Mouse (Mus musculus) kidney, embryonic 14.5 days (tissue): ENCODE measurements at regions not wholly inside any gene's neighbourhood (a gene's known extent, or its start where the extent isn't known, plus 50 kb on each side); places are given as distances from the start of the nearest gene placed in this dataset.

Source experiments
- ATAC-seq: fragments of 200-750 bp; cut with Nextera tagmentation; 2 replicates; pipeline ENCODE4 v1.8.0; 2017; ENCODE audit warnings: moderate number of reproducible peaks, mild to moderate bottlenecking, moderate TSS enrichment, moderate library complexity; ENCODE audit not compliant: low FRiP score, low TSS enrichment
- H3K27ac ChIP-seq: fragments of 300-500 bp; sonication (generic); 2 replicates; pipeline ENCODE4 v1.5.1; 2014; ENCODE audit warnings: low read depth, mild to moderate bottlenecking, low read length, moderate library complexity, mixed read lengths
- H3K27me3 ChIP-seq: fragments of 300-500 bp; sonication (generic); 2 replicates; pipeline ENCODE4 v1.6.1; 2014; ENCODE audit warnings: mild to moderate bottlenecking, low read length; ENCODE audit not compliant: control insufficient read depth, insufficient read depth
- H3K36me3 ChIP-seq: fragments of 300-500 bp; sonication (generic); 2 replicates; pipeline ENCODE4 v1.6.1; 2014; ENCODE audit warnings: low read length, mixed read lengths; ENCODE audit not compliant: control insufficient read depth, insufficient read depth
- H3K4me1 ChIP-seq: fragments of 300-500 bp; sonication (generic); 2 replicates; pipeline ENCODE4 v1.6.1; 2014; ENCODE audit warnings: low read length, mixed read lengths; ENCODE audit not compliant: control insufficient read depth, insufficient read depth
- H3K4me2 ChIP-seq: fragments of 300-500 bp; sonication (generic); replicated peaks from 2 replicates; pipeline ENCODE4 v1.6.1; 2014; ENCODE audit warnings: low read depth, mild to moderate bottlenecking, low read length
- H3K4me3 ChIP-seq: fragments of 300-500 bp; sonication (generic); 2 replicates; pipeline ENCODE4 v1.5.1; 2014; ENCODE audit warnings: mild to moderate bottlenecking, low read length
- H3K9ac ChIP-seq: fragments of 300-500 bp; sonication (generic); 2 replicates; pipeline ENCODE4 v1.6.1; 2014; ENCODE audit warnings: low read depth, mild to moderate bottlenecking, low read length, moderate library complexity
- H3K9me3 ChIP-seq: fragments of 300-500 bp; sonication (generic); 2 replicates; pipeline ENCODE4 v1.6.1; 2016; ENCODE audit warnings: low read length; ENCODE audit not compliant: control insufficient read depth
- WGBS: fragments of 180-500 bp; shearing (Covaris S2); extraction: QIAGEN DNeasy Blood & Tissue Kit; methylation state at CpG from one replicate; pipeline ENCODE4 v1.1.7; 2014; 5-methylcytosine and 5-hydroxymethylcytosine counted together

- no peaks in the 10 kb centered on the region for H3K4me1 ChIP-seq
- whole genome bisulfite sequencing, result 87% methylated on average over 5 of the region's 5 CpGs
- no peak overlapping the region for H3K4me3 ChIP-seq
- H3K9ac ChIP-seq, result no peak overlapping the region
- H3K4me2 ChIP-seq, result no peak overlapping the region
- no peaks in the 10 kb centered on the region for H3K27me3 ChIP-seq
- no peak overlapping the region for H3K27ac ChIP-seq
- no peaks in the 10 kb centered on the region for H3K36me3 ChIP-seq
- ATAC-seq, result no peak
- no peaks in the 10 kb centered on the region for H3K9me3 ChIP-seq
Measured at GRCm38 (mm10) chr2:51837864-51838263, 97.1 kb downstream of the Rbm43 start.

DNA sequence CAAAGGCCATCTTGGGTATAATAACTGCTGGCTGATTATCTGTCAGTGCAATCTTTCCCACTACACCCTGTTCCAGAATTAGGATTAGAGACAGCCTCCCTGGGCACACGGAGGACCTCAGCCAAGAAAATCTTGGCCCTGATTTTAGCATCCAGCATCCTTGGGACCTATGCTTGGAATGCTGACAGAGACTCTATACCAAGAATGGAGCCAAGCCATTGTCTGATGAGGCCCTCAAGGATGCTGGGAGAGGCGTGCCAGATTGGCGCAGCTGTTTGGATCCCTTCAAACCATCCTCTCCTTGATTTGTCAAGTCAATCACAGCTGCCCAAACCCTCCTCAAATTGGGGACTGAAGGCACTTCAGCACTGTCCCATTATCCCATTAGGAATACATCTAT is 94.2 kb downstream of the Rbm43 start:
- no peak overlapping the region for H3K4me2 ChIP-seq
- H3K36me3 ChIP-seq, result no peaks in the 10 kb centered on the region
- H3K4me1 ChIP-seq, result no peaks in the 10 kb centered on the region
- ATAC-seq, result no peak
- H3K27me3 ChIP-seq, result no peaks in the 10 kb centered on the region
- H3K27ac ChIP-seq, result no peak overlapping the region
- no peak overlapping the region for H3K4me3 ChIP-seq
- H3K9ac ChIP-seq, result no peak overlapping the region
- H3K9me3 ChIP-seq, result no peaks in the 10 kb centered on the region
- WGBS, result 94% methylated on average over 3 of the region's 3 CpGs

DNA sequence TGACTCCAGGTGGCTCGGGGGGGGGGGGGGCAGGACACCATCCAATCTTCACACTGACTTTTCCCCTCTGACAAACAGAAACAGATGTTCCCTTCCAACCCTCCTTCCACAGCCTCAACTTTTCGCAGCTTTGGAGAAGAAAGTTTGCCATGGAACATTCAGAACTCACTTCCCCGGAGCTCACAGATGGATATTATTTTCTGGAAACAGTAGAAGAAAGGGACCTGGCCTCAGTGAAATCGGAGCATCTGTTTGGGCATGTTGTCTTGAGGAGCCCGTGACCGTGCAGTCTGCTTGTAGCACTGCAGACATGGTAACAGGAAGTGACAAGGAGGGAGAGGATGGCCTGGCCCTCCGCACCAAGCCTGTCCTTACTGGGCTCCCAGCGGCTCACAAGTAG is 90.1 kb downstream of the Rbm43 start:
- no peaks in the 10 kb centered on the region for H3K27me3 ChIP-seq
- no peak overlapping the region for H3K4me3 ChIP-seq
- H3K9ac ChIP-seq, result no peak overlapping the region
- no peak overlapping the region for H3K27ac ChIP-seq
- no peaks in the 10 kb centered on the region for H3K9me3 ChIP-seq
- 71% methylated on average over 8 of the region's 8 CpGs for WGBS
- no peaks in the 10 kb centered on the region for H3K4me1 ChIP-seq
- H3K4me2 ChIP-seq, result no peak overlapping the region
- H3K36me3 ChIP-seq, result no peaks in the 10 kb centered on the region
- no peak for ATAC-seq

DNA sequence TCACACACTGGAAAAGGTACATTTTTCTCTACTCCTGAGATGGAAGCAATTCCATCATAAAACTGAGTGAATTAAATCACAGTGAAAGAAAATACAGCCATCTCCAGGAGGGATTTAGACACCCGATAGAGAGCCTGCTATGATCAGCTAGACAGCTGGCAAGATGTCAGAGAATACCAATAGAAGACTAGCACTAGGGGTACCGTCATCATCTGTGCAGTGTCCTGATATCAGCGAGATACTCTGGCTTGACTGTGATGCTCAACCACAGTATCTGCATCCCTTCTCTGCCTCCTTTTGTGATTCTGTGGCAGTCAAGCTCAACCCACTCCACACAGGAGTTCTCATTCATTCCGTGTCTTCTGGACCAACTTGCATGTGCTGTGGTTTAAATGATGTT is 87.4 kb downstream of the Rbm43 start:
- no peaks in the 10 kb centered on the region for H3K4me1 ChIP-seq
- no peaks in the 10 kb centered on the region for H3K27me3 ChIP-seq
- no peak overlapping the region for H3K4me2 ChIP-seq
- no peaks in the 10 kb centered on the region for H3K9me3 ChIP-seq
- H3K27ac ChIP-seq, result no peak overlapping the region
- WGBS, result 66% methylated on average over 4 of the region's 4 CpGs
- ATAC-seq, result no peak
- H3K9ac ChIP-seq, result no peak overlapping the region
- no peak overlapping the region for H3K4me3 ChIP-seq
- H3K36me3 ChIP-seq, result no peaks in the 10 kb centered on the region

DNA sequence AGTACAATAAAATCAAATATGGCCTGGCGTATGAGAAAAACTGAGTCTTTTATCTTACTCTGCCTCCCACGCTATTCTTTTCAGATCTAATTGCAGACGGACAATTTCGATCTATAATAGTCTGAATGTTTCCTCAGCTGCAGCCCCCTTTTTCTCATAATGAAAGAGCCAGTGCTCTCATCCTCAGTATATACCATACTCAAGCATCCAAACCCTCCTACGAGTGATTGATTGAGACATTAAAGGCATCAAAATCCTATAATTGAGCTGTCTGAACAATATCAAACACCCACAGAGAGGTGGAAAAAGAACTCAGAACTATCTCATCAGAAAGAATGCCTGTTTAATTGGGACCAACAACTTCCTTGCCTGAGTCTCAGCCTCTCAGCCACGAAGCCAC is 87.0 kb downstream of the Rbm43 start:
- no peaks in the 10 kb centered on the region for H3K36me3 ChIP-seq
- WGBS, result 56% methylated on average over 6 of the region's 6 CpGs
- no peak overlapping the region for H3K27ac ChIP-seq
- no peaks in the 10 kb centered on the region for H3K27me3 ChIP-seq
- H3K4me1 ChIP-seq, result no peaks in the 10 kb centered on the region
- H3K4me3 ChIP-seq, result no peak overlapping the region
- no peak overlapping the region for H3K4me2 ChIP-seq
- H3K9ac ChIP-seq, result no peak overlapping the region
- ATAC-seq, result no peak
- H3K9me3 ChIP-seq, result no peaks in the 10 kb centered on the region

DNA sequence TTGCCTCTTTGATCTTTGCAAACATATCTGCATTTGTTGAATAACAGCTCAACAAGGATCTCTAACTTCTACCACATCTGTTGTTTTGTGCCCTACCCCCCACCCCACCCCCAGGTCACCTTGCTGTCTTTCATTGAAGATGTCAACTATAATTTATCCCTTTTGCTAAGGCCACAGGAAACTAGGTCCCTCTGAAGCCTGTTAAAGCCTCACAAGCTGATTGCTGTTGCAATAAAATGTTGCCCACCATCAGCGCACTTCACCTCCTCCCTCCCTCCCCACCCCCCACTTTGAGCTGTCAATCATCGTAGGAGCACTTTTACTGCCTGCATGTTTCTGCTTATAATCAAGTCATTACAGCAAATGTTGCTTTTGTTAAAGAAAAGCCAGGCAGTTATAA is 86.5 kb downstream of the Rbm43 start:
- ATAC-seq, result no peak
- no peak overlapping the region for H3K9ac ChIP-seq
- no peaks in the 10 kb centered on the region for H3K27me3 ChIP-seq
- no peak overlapping the region for H3K27ac ChIP-seq
- no peaks in the 10 kb centered on the region for H3K36me3 ChIP-seq
- no peaks in the 10 kb centered on the region for H3K4me1 ChIP-seq
- 25% methylated on average over 2 of the region's 2 CpGs for WGBS
- no peak overlapping the region for H3K4me2 ChIP-seq
- H3K9me3 ChIP-seq, result no peaks in the 10 kb centered on the region
- H3K4me3 ChIP-seq, result no peak overlapping the region

DNA sequence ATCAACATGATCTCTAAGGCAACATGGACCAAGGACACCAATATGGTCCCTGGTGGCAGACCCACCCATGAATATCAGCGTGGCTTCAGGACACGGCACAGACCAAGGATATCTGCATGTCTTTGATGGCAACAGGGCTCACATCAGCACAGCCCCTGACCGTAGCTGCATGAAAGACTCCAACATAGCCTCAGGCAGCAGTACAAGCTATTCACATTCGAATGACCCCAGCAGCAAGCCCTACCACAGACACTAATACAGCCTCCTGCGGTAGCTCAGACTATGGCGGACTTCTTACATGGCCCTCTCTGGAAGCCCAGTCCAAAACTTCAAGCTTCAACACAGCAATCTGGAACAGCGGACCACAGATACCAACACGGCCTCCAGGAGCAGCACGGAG is 84.4 kb downstream of the Rbm43 start:
- Histone ChIP-seq H3K4me1 (no peaks in the 10 kb centered on the region), H3K9ac (no peak overlapping the region), H3K9me3 (no peaks in the 10 kb centered on the region), H3K27ac (no peak overlapping the region), H3K36me3 (no peaks in the 10 kb centered on the region), H3K4me3 (no peak overlapping the region), H3K27me3 (no peaks in the 10 kb centered on the region), H3K4me2 (no peak overlapping the region)
- 82% methylated on average over 9 of the region's 9 CpGs for WGBS
- no peak for ATAC-seq

DNA sequence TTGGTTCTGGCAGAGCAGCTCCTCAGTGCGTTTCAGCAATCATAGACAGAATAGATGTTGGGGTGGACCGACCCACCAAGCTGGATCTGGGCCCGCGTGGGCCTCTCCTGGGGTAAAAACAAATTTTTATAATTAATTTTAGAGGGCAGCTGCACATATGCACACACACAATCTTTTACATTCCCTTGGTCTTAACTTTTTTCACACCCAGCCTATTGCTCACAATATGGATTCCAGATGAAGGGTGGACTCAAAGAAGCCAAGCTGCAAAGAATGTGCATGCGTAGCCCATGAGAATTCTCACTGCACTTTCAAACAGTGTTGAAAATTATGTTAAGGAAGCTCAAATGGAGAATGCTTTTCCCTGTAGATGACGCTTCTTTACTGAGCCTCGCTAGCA is 83.3 kb downstream of the Rbm43 start:
- H3K9ac ChIP-seq, result no peak overlapping the region
- no peak overlapping the region for H3K27ac ChIP-seq
- no peaks in the 10 kb centered on the region for H3K9me3 ChIP-seq
- no peaks in the 10 kb centered on the region for H3K36me3 ChIP-seq
- H3K27me3 ChIP-seq, result no peaks in the 10 kb centered on the region
- ATAC-seq, result no peak
- H3K4me1 ChIP-seq, result no peaks in the 10 kb centered on the region
- no peak overlapping the region for H3K4me3 ChIP-seq
- no peak overlapping the region for H3K4me2 ChIP-seq
- 95% methylated on average over 7 of the region's 7 CpGs for WGBS

- Histone ChIP-seq H3K27ac (no peak overlapping the region), H3K9ac (no peak overlapping the region), H3K4me3 (no peak overlapping the region), H3K36me3 (no peaks in the 10 kb centered on the region), H3K27me3 (no peaks in the 10 kb centered on the region), H3K4me2 (no peak overlapping the region), H3K4me1 (no peaks in the 10 kb centered on the region), H3K9me3 (no peaks in the 10 kb centered on the region)
- ATAC-seq, result no peak
Measured at GRCm38 (mm10) chr2:51857226-51857625, 77.7 kb downstream of the Rbm43 start.

GRCm38 (mm10) chr2:51866045-51866444 is 68.9 kb downstream of the Rbm43 start:
- Histone ChIP-seq H3K4me2 (no peak overlapping the region), H3K4me1 (no peaks in the 10 kb centered on the region), H3K36me3 (no peaks in the 10 kb centered on the region), H3K4me3 (no peak overlapping the region), H3K27ac (no peak overlapping the region), H3K9me3 (no peaks in the 10 kb centered on the region), H3K27me3 (no peaks in the 10 kb centered on the region), H3K9ac (no peak overlapping the region)
- 91% methylated on average over 5 of the region's 5 CpGs for WGBS
- no peak for ATAC-seq
